ENCODE assay signal across 12 mouse cellular contexts in genomic region chr11:87973559-87974305, GRCm38 (mm10). TPM values are rescaled to one million over a fixed set of nuclear protein-coding genes. Genes with fewer than 3 reads are reported as not detected.
A peak's percentile ranks its signal among the peaks of the same experiment; 100 is the strongest.
DNase-seq lines count a peak whose midpoint lies in the region; ATAC-seq and TF ChIP-seq lines count a peak whose summit lies in the region.
"Had no signal": no experiment of that assay in that cellular context is flagged by ENCODE, and none has a peak within 500 bp of the region (broad histone marks: within the 10 kb centered on the region; RNA-seq: fewer than 3 reads in every experiment).

No protein-coding gene starts in this region.

- DNase-seq in cerebellum, postnatal 10 days = peak; percentile 45 to 52
- no peak for DNase-seq in cerebellum, postnatal 4 days (ENCODE audit: low spot score in 2 of 2)
- DNase-seq in neural tube, embryonic 10.5 days (ENCODE audit: extremely low spot score, low spot score) = no peak
- peak; percentile 63 for DNase-seq in retina, postnatal 1 day
- no peak for DNase-seq in adrenal gland, adult (ENCODE audit: inconsistent age in 2 of 2, low spot score in 1 of 2)

- H3K36me3 ChIP-seq in intestine, postnatal 0 days (ENCODE audit: control insufficient read depth, insufficient read depth) = peaks cover 16% of the 10 kb centered on the region
- peaks cover 7% of the 10 kb centered on the region for H3K36me3 ChIP-seq in intestine, embryonic 15.5 days
- peaks cover 19% of the 10 kb centered on the region for H3K36me3 ChIP-seq in neural tube, embryonic 15.5 days

- no peaks in the 10 kb centered on the region for H3K9me3 ChIP-seq in intestine, postnatal 0 days (ENCODE audit: control insufficient read depth)
- no peaks in the 10 kb centered on the region for H3K9me3 ChIP-seq in intestine, embryonic 15.5 days
- H3K9me3 ChIP-seq in neural tube, embryonic 15.5 days (replicated peaks) = no peaks in the 10 kb centered on the region
- H3K9me3 ChIP-seq: limb, embryonic 15.5 days had no signal

- 47% methylated on average over 10 of the region's 10 CpGs for WGBS in intestine, postnatal 0 days
- 55% methylated on average over 10 of the region's 10 CpGs for WGBS in intestine, embryonic 15.5 days
- WGBS in neural tube, embryonic 15.5 days = 53% methylated on average over 10 of the region's 10 CpGs

- no peak overlapping the region for H3K9ac ChIP-seq in intestine, postnatal 0 days (ENCODE audit: low read depth, low read length)
- H3K9ac ChIP-seq in intestine, embryonic 15.5 days = no peak overlapping the region
- no peak overlapping the region for H3K9ac ChIP-seq in neural tube, embryonic 15.5 days (replicated peaks)
- H3K9ac ChIP-seq: limb, embryonic 15.5 days had no signal

- H3K4me3 ChIP-seq in intestine, postnatal 0 days (ENCODE audit: low read depth, low read length) = no peak overlapping the region
- H3K4me3 ChIP-seq in intestine, embryonic 15.5 days (replicated peaks) = no peak overlapping the region
- no peak overlapping the region for H3K4me3 ChIP-seq in neural tube, embryonic 15.5 days (replicated peaks)
- H3K4me3 ChIP-seq: limb, embryonic 15.5 days had no signal

- no peak overlapping the region for H3K4me2 ChIP-seq in intestine, postnatal 0 days (replicated peaks; ENCODE audit: low read depth)
- H3K4me2 ChIP-seq in intestine, embryonic 15.5 days (replicated peaks) = no peak overlapping the region
- H3K4me2 ChIP-seq in neural tube, embryonic 15.5 days = no peak overlapping the region
- H3K4me2 ChIP-seq: limb, embryonic 15.5 days had no signal

- no peaks in the 10 kb centered on the region for H3K4me1 ChIP-seq in intestine, postnatal 0 days (replicated peaks; ENCODE audit: control insufficient read depth, insufficient read depth, low read length)
- H3K4me1 ChIP-seq in intestine, embryonic 15.5 days (replicated peaks) = peaks cover 9% of the 10 kb centered on the region; the same call in 1 of the 2 replicates
- H3K4me1 ChIP-seq in neural tube, embryonic 15.5 days = peaks cover 12% of the 10 kb centered on the region

- TF ChIP-seq CTCF in intestine, postnatal 0 days (IDR thresholded peaks at IDR 0.05; ENCODE audit: low read depth) = peak; percentile 64

- no peak for ATAC-seq in intestine, postnatal 0 days
- ATAC-seq in intestine, embryonic 15.5 days = no peak
- ATAC-seq in neural tube, embryonic 15.5 days (ENCODE audit: low FRiP score) = 0 out of 2 replicates have a peak, but pooled peaks have one; percentile 53

- H3K27me3 ChIP-seq in intestine, postnatal 0 days (replicated peaks; ENCODE audit: control insufficient read depth, insufficient read depth, low read length) = no peaks in the 10 kb centered on the region
- H3K27me3 ChIP-seq in intestine, embryonic 15.5 days (replicated peaks) = no peaks in the 10 kb centered on the region
- no peaks in the 10 kb centered on the region for H3K27me3 ChIP-seq in neural tube, embryonic 15.5 days (replicated peaks)
- H3K27me3 ChIP-seq: limb, embryonic 15.5 days had no signal

- H3K27ac ChIP-seq in intestine, postnatal 0 days (ENCODE audit: low read depth, low read length) = no peak overlapping the region
- H3K27ac ChIP-seq in intestine, embryonic 15.5 days = no peak overlapping the region
- H3K27ac ChIP-seq in neural tube, embryonic 15.5 days (replicated peaks) = no peak overlapping the region
- H3K27ac ChIP-seq: limb, embryonic 15.5 days had no signal

RNA-seq across cellular contexts. Expression of gene Dynll2, which starts 13.6 kb away (rescaled TPM):
- polyA plus RNA-seq in intestine, postnatal 0 days (2015; fragmentation: Nextera tagmentation; extraction: Ambion mirVana) = 52.4 and 57.4 TPM in 2 replicates
- 27.7 and 27.8 TPM in 2 replicates for polyA plus RNA-seq in intestine, embryonic 15.5 days (2015; fragmentation: Nextera tagmentation; extraction: Ambion mirVana)
- polyA plus RNA-seq in neural tube, embryonic 15.5 days (2015; fragmentation: Nextera tagmentation; extraction: Ambion mirVana) = 57.6 and 76.0 TPM in 2 replicates

RNA-seq across cellular contexts. Expression of gene Olfr464, which starts 53.0 kb away (rescaled TPM):
- not detected in 2 replicates for polyA plus RNA-seq in intestine, postnatal 0 days (2015; fragmentation: Nextera tagmentation; extraction: Ambion mirVana)
- not detected in 2 replicates for polyA plus RNA-seq in intestine, embryonic 15.5 days (2015; fragmentation: Nextera tagmentation; extraction: Ambion mirVana)
- polyA plus RNA-seq in neural tube, embryonic 15.5 days (2015; fragmentation: Nextera tagmentation; extraction: Ambion mirVana) = 0.08 and 0.13 TPM in 2 replicates
- polyA plus RNA-seq: C2C12; kidney, embryonic 14.5 days; limb, embryonic 15.5 days; testis, adult 2 months had no signal

Comparison
In these comparisons a context has a peak if more than half of its experiments do, and no peak if none do; other contexts are left out.
1. DNase-seq: peak in cerebellum, postnatal 10 days (2 of 2) and retina, postnatal 1 day (single experiment); none in cerebellum, postnatal 4 days (0 of 2), neural tube, embryonic 10.5 days (single experiment) and adrenal gland, adult (0 of 2).